Mouse (Mus musculus) spleen, embryonic (tissue): ENCODE data around the gene Acot5.
"Not testable (repeated sequence)": the region's sequence is repeated elsewhere in the genome, so short reads cannot be mapped to it uniquely, and the experiment has no call there.

Experiments
- CTCF ChIA-PET: fragments of 350-600 bp; sonication (Branson Sonifier 250); formaldehyde crosslinking; loops from one replicate; lab custom pipeline; 2022; lab: Charles Lee

The Acot5 gene

DNA sequence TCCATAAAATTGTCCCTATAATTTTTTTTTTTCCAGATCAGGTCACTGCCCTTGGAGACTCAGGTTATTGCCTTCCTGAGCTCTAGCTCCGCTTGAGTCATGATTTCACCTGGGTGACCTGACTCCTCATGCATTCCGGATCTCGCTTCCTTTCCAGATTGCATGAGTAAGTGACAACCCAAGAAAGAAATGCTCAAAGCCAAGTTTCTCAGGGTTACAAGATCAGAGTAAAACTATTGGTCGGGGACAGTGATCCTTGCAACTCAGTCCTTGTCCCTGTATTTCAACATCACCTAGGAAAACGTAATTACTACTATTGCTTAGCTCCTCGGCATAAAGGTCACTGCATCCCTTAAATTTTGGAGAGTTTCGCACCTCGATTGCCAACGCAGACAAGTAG, at the start of gene Acot5:
TSS of gene Acot5 (plus strand) at position 340 of the 400 bp plus-strand sequence.
- CTCF ChIA-PET: no interaction called here

DNA sequence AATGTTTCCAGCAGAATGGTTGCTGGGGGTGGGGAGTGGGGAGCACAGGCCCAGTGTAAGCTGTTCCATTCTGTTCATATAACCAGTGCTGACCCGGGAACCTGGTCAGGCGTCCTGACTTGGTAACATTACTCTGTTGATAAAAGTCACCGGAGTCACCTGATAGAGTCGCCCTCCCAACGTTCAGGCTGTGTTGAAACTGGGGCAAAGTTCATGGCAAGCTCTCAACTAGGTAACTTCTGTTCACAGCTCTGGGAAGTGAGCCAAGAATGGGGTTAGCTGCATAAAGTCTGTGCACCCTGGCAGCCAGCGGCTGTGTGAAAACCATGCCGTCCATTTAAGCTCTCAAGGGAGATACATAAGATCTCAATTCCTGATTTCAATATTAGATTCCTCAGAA, 48.6 kb upstream of the Acot5 start:
- CTCF ChIA-PET: interaction anchor here (0.7 kb wide), 1 partner anchor 11 kb away, joined by 13 read pairs; no protein-coding TSS in a partner anchor

DNA sequence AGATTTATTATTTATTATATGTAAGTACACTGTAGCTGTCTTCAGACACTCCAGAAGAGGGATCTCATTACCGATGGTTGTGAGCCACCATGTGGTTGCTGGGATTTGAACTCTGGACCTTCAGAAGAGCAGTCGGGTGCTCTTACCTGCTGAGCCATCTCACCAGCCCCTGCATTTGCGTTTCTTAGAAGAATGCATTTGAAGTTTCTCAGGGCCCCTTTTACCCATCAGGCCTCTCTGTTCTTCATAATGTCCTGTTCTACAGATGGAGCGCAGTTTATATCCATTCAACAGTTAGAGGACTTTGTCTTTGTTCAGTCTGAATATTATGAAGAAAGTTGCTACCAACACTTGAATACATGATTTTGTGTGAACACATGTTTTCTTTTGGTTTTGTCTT, 46.9 kb upstream of the Acot5 start:
- CTCF ChIA-PET: not testable (repeated sequence)

DNA sequence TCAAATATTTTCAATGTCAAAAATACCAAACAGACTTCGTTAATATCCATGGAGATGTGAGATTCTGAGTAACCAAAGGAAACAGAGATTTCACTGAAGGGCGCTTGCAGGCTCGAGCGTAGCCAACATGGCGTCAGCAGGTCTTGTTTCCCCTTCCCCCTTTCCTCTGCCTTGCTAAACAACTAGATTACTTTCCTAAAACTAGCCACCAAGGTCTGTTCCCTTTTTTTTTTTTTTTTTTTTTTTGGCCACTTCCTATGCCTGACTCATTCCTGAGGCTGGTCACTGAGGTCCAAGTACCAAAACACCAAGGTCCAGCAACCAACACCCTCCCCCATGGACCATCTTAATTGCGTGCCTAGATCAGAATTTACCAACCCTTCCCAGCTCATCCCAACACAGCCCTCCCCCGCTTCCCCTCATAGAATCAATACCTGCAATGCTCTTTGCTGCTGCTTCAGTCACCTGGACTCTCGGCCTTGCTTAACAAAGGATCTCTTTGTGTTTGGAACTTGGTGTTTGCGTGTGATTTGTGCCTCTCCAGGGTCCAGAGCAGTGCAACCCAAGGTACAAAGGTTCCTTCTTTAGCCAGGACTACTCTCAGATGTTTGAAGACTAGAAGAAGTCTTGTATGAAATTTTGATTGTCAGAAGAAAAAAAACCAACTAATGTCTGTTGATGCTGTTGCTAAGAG, 45.9 kb upstream of the Acot5 start:
- CTCF ChIA-PET: no interaction called here

DNA sequence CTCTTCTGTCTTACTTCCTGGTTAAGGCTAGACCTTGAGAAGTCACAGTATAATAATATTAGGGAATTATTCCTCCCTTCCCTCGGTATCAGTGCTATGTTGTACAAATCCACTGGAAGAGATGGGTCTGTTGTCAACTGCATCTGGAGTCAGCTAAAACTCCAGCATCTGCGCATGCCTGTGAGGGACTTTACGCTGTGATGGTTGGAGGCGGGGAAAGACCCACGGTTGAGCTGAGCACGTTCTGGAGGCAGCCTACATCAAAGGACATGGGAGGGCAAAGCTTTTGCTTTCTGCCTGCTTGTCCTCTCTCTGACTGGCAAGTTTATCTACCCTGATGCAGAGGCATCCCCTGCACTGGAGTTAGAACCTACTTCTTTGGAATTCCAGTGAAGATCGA, 43.2 kb upstream of the Acot5 start:
- CTCF ChIA-PET: no interaction called here

DNA sequence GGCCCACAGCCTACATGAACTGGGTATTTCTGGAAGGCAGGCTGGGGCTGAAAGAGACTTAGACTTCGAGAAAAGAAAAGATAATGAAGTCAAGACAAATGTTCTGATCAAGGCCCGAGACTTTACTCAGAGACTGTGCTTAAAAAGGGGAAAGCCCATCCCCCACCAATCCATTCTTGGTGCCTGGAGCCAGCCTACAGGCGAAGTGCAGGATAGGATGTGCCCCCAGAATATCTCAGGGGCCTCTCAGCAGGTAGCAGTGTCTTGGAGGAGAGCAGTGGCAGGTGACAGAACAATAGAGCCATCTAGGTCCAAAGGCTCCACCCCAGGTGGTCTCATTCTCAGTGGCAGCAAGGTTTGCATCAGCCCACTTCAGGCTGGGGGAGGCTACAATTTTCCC, 40.8 kb upstream of the Acot5 start:
- CTCF ChIA-PET: interaction anchor here (1.3 kb wide), 1 partner anchor 56 kb away, joined by 10 read pairs; no protein-coding TSS in a partner anchor

DNA sequence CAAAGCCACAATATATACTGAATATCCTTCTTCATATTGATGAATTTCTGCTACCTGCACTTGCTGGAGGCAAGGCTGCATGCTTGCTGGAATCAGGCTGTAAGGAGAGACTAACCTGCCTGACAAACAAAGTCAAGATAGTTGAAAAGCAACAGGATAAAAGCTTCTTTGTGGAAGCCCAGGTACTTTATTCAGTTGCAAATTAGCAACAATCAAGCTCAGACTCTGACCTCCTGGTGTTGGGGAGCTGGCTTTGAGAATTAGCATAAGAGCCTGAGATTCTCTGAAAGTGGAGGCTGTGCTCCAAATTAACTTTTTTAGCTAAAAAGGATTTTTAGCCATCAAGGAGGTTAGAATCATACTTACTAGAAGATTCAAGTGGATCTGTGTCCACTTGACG, 40.1 kb upstream of the Acot5 start:
- CTCF ChIA-PET: not testable (repeated sequence)

DNA sequence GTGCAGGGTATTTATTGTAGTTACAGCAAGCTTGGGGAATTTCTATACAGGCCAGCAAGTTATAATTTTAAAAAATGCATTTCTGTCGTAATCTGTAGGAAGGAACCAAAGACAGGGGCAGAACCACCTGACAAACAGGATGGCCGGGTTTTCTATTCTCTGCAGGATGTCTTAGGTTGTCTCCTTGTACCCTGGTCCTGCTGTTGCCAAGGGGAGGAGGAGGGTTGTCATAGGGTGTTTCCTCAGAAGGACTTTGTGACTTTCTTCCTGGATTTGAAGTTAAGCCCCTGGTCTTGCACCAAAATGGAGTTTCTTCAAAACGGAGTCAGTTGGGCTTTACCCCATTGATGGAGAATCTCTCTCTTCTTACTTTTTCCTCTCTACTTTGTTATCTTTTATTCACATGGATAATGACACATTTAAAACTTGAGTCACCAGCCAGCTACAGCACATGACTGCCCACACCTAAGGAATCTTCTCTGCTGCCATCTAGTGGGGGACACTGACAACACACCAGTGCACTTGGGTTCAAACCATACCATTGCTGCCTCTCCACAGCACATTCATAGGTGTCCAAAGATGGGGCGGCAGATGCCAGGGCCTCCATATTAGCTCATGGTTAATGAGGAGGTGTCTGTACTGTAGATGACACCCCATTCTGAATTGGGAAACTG, 38.3 kb upstream of the Acot5 start:
- CTCF ChIA-PET: interaction anchor here (0.6 to 1.0 kb wide), 3 partner anchors 10 to 59 kb away, joined by 5 to 13 read pairs (median 5); no protein-coding TSS in a partner anchor

DNA sequence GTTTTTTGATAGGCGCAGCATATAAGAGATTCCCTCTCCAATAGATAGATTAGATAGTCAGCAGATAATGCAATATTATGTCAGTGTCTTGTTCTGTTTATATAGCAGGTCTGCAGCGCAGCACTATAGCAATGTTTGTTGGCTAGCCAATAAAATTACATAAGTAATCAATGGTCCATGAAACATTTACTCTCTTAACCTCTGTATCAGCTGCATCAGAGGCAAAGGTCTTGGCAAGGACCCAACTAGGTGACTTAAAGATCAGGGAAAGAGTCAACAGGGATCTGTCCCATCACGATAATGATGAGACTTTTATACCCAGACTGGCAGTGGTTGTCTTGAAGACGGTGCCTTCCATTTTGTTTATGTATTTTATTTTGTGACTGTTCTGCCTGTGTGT, 36.3 kb upstream of the Acot5 start:
- CTCF ChIA-PET: no interaction called here

DNA sequence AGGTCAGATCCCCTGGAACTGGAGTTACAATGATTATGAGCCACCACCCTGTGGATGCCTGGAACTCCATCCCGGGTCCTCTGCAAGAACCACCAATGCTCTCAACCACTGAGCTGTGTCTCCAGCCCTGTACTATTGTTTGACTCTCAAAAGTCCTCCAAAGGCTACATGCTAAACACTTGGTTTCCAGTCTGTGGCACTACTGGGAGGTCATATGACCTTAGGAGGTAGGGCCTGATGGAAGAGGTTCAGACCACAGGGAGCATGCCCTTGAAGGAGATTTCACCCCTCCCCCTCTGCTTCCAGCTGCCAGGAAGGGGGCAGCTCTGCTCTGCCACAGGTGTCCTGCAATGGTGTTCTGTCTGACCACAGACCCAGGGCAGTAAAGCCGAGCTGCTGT, 35.8 kb upstream of the Acot5 start:
- CTCF ChIA-PET: interaction anchor here (0.5 kb wide), 1 partner anchor 21 kb away, joined by 6 read pairs; no protein-coding TSS in a partner anchor

DNA sequence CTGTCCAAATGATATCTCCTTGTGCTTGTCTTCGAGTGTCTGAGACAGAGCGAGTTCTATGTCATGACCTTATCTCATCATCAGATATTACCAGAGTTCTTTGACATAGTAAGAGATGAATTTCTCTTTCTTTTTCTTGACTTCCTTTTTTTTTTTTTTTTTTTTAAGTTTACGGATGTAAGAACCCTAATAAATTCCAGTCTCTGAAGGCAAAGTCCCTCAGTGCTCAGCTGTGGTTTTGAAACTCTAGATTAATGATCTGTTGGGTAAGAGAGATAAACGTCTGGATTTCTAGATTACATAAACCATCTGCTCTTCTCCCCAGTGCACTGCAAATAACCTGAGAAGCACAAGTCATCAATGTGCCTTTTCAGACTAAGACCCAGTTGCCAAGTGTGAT, 35.0 kb upstream of the Acot5 start:
- CTCF ChIA-PET: interaction anchor here (0.7 kb wide), 1 partner anchor 178 kb away, joined by 6 read pairs; no protein-coding TSS in a partner anchor

DNA sequence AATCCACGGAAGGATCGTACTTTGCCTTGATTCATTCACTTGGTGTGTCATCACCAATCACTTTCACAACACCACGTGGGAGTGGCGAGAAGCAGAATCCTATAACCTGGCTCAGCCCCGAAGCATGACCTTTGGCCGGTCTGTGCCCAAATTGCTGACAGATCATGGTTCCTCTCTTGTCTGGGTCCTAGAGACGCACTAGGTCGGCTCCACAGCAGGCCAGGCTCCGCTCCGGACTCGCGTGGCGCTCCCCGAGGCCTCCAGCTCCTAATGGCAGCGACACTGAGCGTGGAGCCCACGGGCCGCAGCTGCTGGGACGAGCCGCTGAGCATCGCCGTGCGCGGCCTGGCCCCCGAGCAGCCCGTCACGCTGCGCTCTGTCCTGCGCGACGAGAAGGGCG, 30.9 kb upstream of the Acot5 start, which contains the start of gene Acot4:
TSS of gene Acot4 (plus strand) at position 139 of the 400 bp plus-strand sequence.
- CTCF ChIA-PET: not testable (repeated sequence)

DNA sequence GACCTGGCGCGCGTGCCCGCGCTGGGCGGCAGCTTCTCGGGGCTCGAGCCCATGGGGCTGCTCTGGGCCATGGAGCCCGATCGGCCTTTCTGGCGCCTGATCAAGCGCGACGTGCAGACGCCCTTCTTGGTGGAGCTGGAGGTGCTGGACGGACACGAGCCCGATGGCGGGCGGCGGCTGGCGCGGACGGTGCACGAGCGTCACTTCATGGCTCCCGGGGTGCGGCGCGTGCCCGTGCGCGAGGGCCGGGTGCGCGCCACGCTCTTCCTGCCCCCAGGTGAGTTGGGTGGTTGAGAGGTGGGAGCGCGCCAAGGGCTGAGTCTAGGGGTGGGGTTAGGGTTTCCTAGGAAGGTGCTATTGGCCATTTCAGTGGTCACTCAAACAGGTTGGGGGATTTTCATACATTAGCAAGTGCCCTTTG, 30.4 kb upstream of the Acot5 start, which contains the start of gene Gm49366:
TSS of gene Gm49366 (plus strand) at position 245 of the 421 bp plus-strand sequence.
- CTCF ChIA-PET: not testable (repeated sequence)

DNA sequence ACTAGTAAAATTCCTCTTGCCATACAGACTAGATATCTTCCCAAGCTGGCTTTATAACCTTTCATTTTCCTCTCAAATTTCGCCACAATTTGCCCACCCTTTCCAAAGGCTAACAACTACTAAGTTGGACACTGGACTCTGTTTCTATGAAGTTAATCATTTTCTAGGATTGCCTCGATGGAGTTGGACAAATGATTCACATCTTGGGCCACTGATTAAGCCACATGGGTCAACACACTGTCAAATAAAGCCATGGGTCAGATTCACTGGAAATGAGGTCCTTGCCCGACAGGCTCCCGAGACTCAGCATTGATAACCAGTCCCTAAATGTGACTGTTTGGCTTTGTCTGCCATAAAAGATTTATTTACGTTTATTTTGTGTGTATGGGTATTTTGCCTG, 26.9 kb upstream of the Acot5 start:
- CTCF ChIA-PET: no interaction called here

DNA sequence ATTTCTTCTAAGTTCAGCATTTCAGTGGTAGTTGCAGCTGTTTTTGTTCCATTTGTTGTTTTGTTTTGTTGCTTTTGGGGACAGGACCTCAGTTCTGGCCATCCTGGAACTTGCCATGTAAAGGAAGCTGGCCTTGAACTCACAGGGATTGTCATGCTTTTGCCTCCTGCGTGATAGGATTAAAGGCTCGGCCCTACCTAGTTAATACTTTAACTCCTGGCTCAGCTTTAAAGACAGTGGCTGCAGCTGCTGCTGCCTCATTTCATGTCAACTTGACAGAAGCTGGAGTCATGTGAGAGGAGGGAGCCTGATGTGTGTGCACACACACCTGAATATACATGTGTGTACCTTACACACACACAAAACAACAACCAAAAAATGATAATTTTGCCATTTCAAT, 25.1 kb upstream of the Acot5 start:
- CTCF ChIA-PET: no interaction called here

DNA sequence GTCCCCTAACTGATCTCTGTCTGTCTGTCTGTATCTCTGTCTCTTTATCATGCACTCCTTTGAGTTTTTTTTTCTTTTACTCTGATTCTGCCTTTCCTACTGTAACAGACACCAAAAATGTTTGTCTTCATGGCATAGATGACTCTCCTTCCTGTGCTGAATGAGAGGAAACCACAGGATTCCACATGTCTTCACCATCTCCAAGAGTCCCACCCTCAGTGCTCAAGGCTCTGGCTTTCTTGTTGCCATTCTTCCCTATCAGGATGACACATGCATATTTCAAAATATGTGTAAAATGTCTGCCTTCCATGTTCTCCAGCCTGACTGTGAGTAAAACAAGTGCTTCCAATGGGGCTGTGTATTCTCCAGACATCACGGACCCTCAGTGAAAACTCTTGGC, 22.2 kb upstream of the Acot5 start:
- CTCF ChIA-PET: no interaction called here

DNA sequence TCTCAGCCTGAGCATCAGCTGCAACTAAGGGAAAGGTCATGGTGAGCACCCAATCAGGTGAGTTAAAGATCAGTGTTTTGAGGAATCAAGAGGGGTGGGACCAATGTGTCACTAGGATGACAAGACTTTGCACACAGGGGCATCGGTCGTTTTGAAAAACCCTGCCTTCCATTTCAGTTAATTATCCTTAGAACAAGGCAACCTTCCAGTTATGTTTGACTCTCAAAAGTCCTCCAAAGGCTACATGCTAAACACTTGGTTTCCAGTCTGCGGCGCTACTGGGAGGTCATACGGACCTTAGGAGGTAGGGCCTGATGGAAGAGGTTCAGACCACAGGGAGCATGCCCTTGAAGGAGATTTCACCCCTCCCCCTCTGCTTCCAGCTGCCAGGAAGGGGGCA, 18.4 kb upstream of the Acot5 start:
- CTCF ChIA-PET: not testable (repeated sequence)

DNA sequence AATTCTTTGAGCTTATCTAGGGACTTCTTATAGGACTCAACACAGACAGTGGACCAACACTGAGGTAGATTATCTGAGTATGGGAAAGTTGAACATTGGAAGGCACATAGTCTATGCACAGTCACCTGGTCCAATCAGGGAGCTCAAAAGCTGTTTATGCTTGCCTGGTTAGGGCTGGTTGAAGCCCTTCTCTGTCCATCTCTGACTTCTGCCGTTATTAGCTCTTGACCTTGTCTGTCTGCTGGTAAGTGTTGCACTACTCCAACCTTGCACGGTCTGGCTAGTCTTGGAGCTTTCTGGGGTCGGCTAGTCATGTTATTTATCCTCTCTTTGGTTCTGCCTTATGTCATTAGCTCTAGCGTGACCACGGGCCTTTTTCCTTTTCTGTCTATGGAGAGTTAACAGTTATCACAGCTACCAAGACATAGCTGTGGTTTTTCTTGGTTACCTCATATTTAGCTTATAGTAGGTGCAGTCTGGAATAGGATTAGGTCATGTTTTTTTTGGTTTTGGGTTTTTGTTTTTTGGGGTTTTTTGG, 17.1 kb upstream of the Acot5 start, which contains the start of gene Acot3:
TSS of gene Acot3 (plus strand) at position 208 of the 538 bp plus-strand sequence.
- CTCF ChIA-PET: interaction anchor here (0.6 kb wide), 1 partner anchor 28 kb away, joined by 3 read pairs; no protein-coding TSS in a partner anchor

DNA sequence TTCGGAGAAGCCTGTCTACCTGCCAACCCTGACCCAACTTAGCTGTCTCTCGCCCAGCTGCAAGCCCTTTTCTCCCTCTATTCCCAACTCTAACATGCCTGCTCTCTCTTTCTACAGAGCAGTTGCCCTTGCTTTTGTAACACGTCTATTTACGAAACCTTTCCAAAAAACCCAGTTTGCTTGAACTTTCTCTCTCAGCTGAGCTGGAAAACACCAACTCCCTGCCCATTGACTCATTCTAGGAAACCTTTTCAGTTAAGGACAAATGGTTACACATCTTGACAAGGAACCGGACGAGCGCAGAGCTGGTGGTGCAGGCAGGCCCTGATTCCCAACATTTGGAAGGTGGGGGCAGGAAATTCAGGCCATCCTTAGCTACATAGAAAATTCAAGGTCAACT, 16.5 kb upstream of the Acot5 start:
- CTCF ChIA-PET: interaction anchor here (0.6 kb wide), 1 partner anchor 28 kb away, joined by 3 read pairs; no protein-coding TSS in a partner anchor

DNA sequence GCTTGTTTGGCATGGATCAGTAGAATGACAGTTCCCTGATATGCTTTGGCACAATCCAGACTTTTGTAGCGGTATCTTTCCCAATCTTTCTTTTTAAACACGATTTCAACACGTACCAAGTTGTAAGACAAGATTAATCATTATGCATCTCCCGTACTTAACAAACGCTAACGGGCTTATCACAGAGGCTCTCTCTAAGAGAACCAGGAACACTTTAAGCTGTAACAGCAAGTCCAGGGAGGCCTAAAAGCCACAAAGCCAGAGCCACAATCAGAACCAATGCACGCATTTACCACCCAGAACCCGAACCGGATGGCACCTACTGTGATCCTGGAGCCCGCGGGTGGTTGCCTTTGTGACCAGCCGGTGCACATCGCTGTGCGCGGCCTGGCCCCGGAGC, 16.0 kb upstream of the Acot5 start:
- CTCF ChIA-PET: no interaction called here

DNA sequence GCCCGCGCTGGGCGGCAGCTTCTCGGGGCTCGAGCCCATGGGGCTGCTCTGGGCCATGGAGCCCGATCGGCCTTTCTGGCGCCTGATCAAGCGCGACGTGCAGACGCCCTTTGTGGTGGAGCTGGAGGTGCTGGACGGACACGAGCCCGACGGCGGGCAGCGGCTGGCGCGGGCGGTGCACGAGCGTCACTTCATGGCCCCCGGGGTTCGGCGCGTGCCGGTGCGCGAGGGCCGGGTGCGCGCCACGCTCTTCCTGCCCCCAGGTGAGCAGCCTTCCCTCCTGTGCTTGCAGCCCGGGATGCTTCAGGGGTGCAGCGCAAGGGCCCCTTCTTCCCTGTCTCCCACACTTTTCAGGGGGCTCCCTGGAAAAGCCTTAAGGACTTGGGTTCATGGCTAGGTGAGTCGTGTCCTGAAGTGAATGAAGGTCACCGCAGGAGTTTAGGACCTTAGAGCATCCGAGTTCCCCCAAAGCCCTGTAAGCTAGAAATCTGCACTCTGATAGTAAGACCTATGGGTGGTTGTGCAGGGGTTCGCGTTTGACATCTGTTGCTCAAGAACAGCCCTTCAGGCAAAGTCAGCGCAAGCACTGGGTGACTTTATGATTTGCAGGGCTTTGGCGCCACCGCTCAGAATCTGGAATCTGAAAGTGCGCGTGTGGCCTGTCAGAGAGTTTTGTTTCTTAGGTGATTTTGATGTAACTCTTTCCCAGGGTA, 15.3 kb upstream of the Acot5 start:
- CTCF ChIA-PET: no interaction called here

DNA sequence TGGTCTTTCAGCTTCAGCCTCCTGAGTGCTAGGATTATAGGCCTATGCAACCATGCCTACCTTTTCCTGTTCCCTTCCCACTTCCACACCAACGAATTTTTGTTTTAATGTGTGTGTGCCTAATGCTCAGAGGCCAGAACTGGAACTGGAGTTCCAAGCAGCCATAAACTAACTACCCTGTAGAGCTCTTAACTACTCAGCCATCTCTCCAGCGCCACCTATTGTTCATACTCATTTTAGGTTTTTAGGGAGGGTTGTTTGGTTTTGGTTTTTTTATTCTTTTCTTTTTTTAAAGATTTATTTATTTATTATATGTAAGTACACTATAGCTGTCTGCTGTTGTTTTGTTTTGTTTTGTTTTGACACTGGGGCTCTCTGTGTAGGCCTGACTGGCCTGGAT, 8.2 kb upstream of the Acot5 start:
- CTCF ChIA-PET: no interaction called here
